Mouse (Mus musculus) forebrain, postnatal 0 days (tissue): ENCODE data around the gene Sh3bp5. TPM values are rescaled to one million over a fixed set of nuclear protein-coding genes. Genes with fewer than 3 reads are reported as not detected.
A peak's percentile ranks its signal among the peaks of the same experiment; 100 is the strongest.
"Not testable (repeated sequence)": the region's sequence is repeated elsewhere in the genome, so short reads cannot be mapped to it uniquely, and the experiment has no call there.

ENCODE experiments used
- ATAC-seq: fragments of 200-750 bp; cut with Nextera tagmentation; 2 replicates; pipeline ENCODE4 v1.8.0; 2017; ENCODE audit warnings: mild to moderate bottlenecking, moderate library complexity
- DNase-seq: peaks from one replicate; pipeline ENCODE4 v3.0.0-alpha.2; 2015
- H3K27ac ChIP-seq: fragments of 300-500 bp; sonication (generic); 2 replicates; pipeline ENCODE4 v1.5.1; 2014; ENCODE audit warnings: low read depth, mild to moderate bottlenecking, antibody characterized with exemption, low read length, moderate library complexity, mixed read lengths
- H3K27me3 ChIP-seq: fragments of 300-500 bp; sonication (generic); 2 replicates; pipeline ENCODE4 v1.6.1; 2014; ENCODE audit warnings: mild to moderate bottlenecking, low read length, mixed read lengths; ENCODE audit not compliant: insufficient read depth
- H3K36me3 ChIP-seq: fragments of 300-500 bp; sonication (generic); 2 replicates; pipeline ENCODE4 v1.6.1; 2014; ENCODE audit warnings: mild to moderate bottlenecking, moderate library complexity; ENCODE audit not compliant: insufficient read depth
- H3K4me1 ChIP-seq: fragments of 300-500 bp; sonication (generic); 2 replicates; pipeline ENCODE4 v1.6.1; 2014; ENCODE audit warnings: antibody characterized with exemption; ENCODE audit not compliant: insufficient read depth
- H3K4me2 ChIP-seq: fragments of 300-500 bp; sonication (generic); 2 replicates; pipeline ENCODE4 v1.6.1; 2014; ENCODE audit warnings: low read depth, mild to moderate bottlenecking, moderate library complexity
- H3K4me3 ChIP-seq: fragments of 300-500 bp; sonication (generic); 2 replicates; pipeline ENCODE4 v1.5.1; 2014; ENCODE audit warnings: low read depth, low read length, mixed read lengths
- H3K9ac ChIP-seq: fragments of 300-500 bp; sonication (generic); 2 replicates; pipeline ENCODE4 v1.6.1; 2014; ENCODE audit warnings: mild to moderate bottlenecking
- H3K9me3 ChIP-seq: fragments of 300-500 bp; sonication (generic); 2 replicates; pipeline ENCODE4 v1.6.1; 2016; ENCODE audit warnings: low read length
- CTCF ChIP-seq: sonication (generic); IDR thresholded peaks from 2 replicates; pipeline ENCODE4 v1.5.1; 2016; ENCODE audit warnings: antibody characterized with exemption, control low read depth, low read depth
- WGBS: fragments of 180-500 bp; shearing (Covaris S2); extraction: QIAGEN DNeasy Blood & Tissue Kit; methylation state at CpG from one replicate; pipeline ENCODE4 v1.1.7; 2014; 5-methylcytosine and 5-hydroxymethylcytosine counted together
- polyA plus RNA-seq: library from polyadenylated mRNA; unstranded; fragments of >200 nt; fragmentation: Nextera tagmentation; extraction: Ambion mirVana; gene quantifications from 2 replicates; pipeline ENCODE4 v1.2.1, GENCODE M21; 2015
- total RNA-seq: library from RNA; depleted of rRNA; stranded (reverse); fragments of >200 nt; gene quantifications from 2 replicates; pipeline ENCODE4 v1.2.3, GENCODE M21; 2014; rRNA removed

Sh3bp5 gene
- total RNA-seq: 58.2 and 67.9 TPM in 2 replicates
- polyA plus RNA-seq: 132 and 165 TPM in 2 replicates

- peaks cover 9% of the 10 kb centered on the region; the same call in 1 of the 2 replicates for H3K36me3 ChIP-seq
- WGBS: 9% methylated on average over 48 of the region's 49 CpGs
- peak within 1 kb of the TSS; percentile 94 for H3K27ac ChIP-seq
- peak within 1 kb of the TSS; percentile 66 for H3K4me2 ChIP-seq
- H3K9ac ChIP-seq: peak within 1 kb of the TSS; percentile 97
- peak; percentile 98 for TF ChIP-seq CTCF
- ATAC-seq (peak; percentile 95), DNase-seq (peak; percentile 93)
- no peaks in the 10 kb centered on the region for H3K27me3 ChIP-seq
- no peaks in the 10 kb centered on the region for H3K9me3 ChIP-seq
- peaks cover 14% of the 10 kb centered on the region; the same call in 1 of the 2 replicates for H3K4me1 ChIP-seq
- peak within 1 kb of the TSS; percentile 78 for H3K4me3 ChIP-seq
Observed at GRCm38 (mm10) chr14:31435930-31436693, at the start of gene Sh3bp5. TSS of gene Sh3bp5 (minus strand) at chr14:31436078.

DNA sequence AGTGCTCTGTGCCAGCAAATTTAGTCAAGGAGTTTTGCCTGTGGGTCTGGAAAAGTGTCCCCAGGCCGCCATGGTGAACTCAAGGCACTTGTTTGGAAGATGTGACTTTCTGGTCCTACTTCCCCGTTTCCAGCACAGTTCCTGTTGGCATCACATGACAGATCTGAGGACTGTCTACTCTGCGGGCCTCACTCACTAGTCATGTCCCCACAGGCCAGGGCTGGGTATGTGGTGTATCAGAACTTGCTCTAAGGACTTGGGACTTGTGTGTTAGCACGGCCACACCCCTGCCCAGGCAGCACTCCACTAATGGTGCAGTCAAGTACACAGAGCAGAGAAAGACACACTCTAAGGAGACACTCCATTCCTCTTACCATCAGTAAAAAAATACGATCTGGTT, 46.5 kb upstream of the Sh3bp5 start:
- H3K9me3 ChIP-seq: no peaks in the 10 kb centered on the region
- H3K4me1 ChIP-seq: no peaks in the 10 kb centered on the region
- H3K27ac ChIP-seq: no peak overlapping the region
- no peak overlapping the region for H3K4me2 ChIP-seq
- no peak for TF ChIP-seq CTCF
- no peak for ATAC-seq
- H3K9ac ChIP-seq: no peak overlapping the region
- 93% methylated on average over 5 of the region's 5 CpGs for WGBS
- H3K36me3 ChIP-seq: peaks cover 91% of the 10 kb centered on the region
- no peak overlapping the region for H3K4me3 ChIP-seq
- H3K27me3 ChIP-seq: no peaks in the 10 kb centered on the region
- DNase-seq: no peak

GRCm38 (mm10) chr14:31473297-31473696, 37.4 kb upstream of the Sh3bp5 start:
- Histone ChIP-seq H3K9me3 (no peaks in the 10 kb centered on the region), H3K27me3 (no peaks in the 10 kb centered on the region), H3K4me2 (no peak overlapping the region), H3K27ac (no peak overlapping the region), H3K4me1 (no peaks in the 10 kb centered on the region), H3K4me3 (no peak overlapping the region), H3K36me3 (peaks cover 5% of the 10 kb centered on the region; the same call in 1 of the 2 replicates), H3K9ac (no peak overlapping the region)
- ATAC-seq (no peak), DNase-seq (no peak)
- WGBS: 85% methylated on average over 2 of the region's 2 CpGs
- TF ChIP-seq CTCF: no peak

GRCm38 (mm10) chr14:31472451-31473061, 36.7 kb upstream of the Sh3bp5 start:
- 4% methylated on average over 5 of the region's 5 CpGs for WGBS
- H3K4me3 ChIP-seq: no peak overlapping the region
- H3K27me3 ChIP-seq: no peaks in the 10 kb centered on the region
- no peak overlapping the region for H3K9ac ChIP-seq
- no peaks in the 10 kb centered on the region for H3K4me1 ChIP-seq
- DNase-seq (peak; percentile 84), ATAC-seq (no peak)
- peak; percentile 81 for TF ChIP-seq CTCF
- H3K9me3 ChIP-seq: no peaks in the 10 kb centered on the region
- H3K27ac ChIP-seq: no peak overlapping the region
- H3K36me3 ChIP-seq: no peaks in the 10 kb centered on the region
- H3K4me2 ChIP-seq: no peak overlapping the region

GRCm38 (mm10) chr14:31469711-31470110, 33.8 kb upstream of the Sh3bp5 start:
- no peak overlapping the region for H3K27ac ChIP-seq
- no peaks in the 10 kb centered on the region for H3K4me1 ChIP-seq
- DNase-seq (no peak), ATAC-seq (no peak)
- no peak overlapping the region for H3K4me2 ChIP-seq
- WGBS: 68% methylated on average over 4 of the region's 4 CpGs
- H3K9ac ChIP-seq: no peak overlapping the region
- H3K27me3 ChIP-seq: no peaks in the 10 kb centered on the region
- H3K9me3 ChIP-seq: no peaks in the 10 kb centered on the region
- no peak overlapping the region for H3K4me3 ChIP-seq
- H3K36me3 ChIP-seq: no peaks in the 10 kb centered on the region
- no peak for TF ChIP-seq CTCF

DNA sequence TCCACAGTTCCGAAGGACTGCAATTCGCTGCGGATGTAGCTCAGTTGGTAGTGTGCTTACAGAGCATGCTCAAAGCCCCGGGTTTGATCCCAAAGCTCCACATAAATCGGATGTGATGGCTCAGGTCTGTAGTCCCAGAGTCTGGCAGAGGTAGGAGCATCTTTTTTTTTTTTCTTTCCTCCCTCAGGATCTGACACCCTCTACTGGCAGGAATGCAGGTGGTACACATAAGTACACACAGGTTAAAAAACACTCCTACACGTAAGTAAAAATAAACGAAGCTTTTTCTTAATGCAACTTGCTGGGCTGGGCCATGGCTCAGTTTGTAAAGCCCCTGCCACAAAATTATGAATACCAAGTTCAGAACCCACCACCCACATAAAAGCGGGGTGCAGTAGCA, 28.3 kb upstream of the Sh3bp5 start:
- H3K4me2 ChIP-seq: no peak overlapping the region
- no peak overlapping the region for H3K27ac ChIP-seq
- ATAC-seq: no peak
- no peaks in the 10 kb centered on the region for H3K9me3 ChIP-seq
- no peak overlapping the region for H3K4me3 ChIP-seq
- H3K36me3 ChIP-seq: no peaks in the 10 kb centered on the region
- no peaks in the 10 kb centered on the region for H3K4me1 ChIP-seq
- no peak for DNase-seq
- peak; percentile 59 for TF ChIP-seq CTCF
- H3K27me3 ChIP-seq: no peaks in the 10 kb centered on the region
- 55% methylated on average over 8 of the region's 8 CpGs for WGBS
- no peak overlapping the region for H3K9ac ChIP-seq

- Histone ChIP-seq H3K36me3 (no peaks in the 10 kb centered on the region), H3K27me3 (no peaks in the 10 kb centered on the region), H3K4me1 (no peaks in the 10 kb centered on the region), H3K9ac (no peak overlapping the region), H3K4me2 (no peak overlapping the region), H3K27ac (no peak overlapping the region), H3K4me3 (no peak overlapping the region), H3K9me3 (no peaks in the 10 kb centered on the region)
- WGBS: 62% methylated on average over 6 of the region's 6 CpGs
- TF ChIP-seq CTCF: no peak
- ATAC-seq (no peak), DNase-seq (no peak)
Observed at GRCm38 (mm10) chr14:31462886-31463285, 27.0 kb upstream of the Sh3bp5 start.

- not testable (repeated sequence) for H3K9ac ChIP-seq, H3K27ac ChIP-seq, H3K27me3 ChIP-seq, ATAC-seq, H3K9me3 ChIP-seq, H3K4me2 ChIP-seq, DNase-seq, H3K36me3 ChIP-seq, H3K4me1 ChIP-seq, H3K4me3 ChIP-seq
- 67% methylated on average over 5 of the region's 5 CpGs for WGBS
Observed at GRCm38 (mm10) chr14:31462226-31462625, 26.3 kb upstream of the Sh3bp5 start.
